Mouse (Mus musculus): ENCODE data around the gene Tgfbr3l.
A peak's percentile ranks its signal among the peaks of the same experiment; 100 is the strongest.

Tgfbr3l gene

DNA sequence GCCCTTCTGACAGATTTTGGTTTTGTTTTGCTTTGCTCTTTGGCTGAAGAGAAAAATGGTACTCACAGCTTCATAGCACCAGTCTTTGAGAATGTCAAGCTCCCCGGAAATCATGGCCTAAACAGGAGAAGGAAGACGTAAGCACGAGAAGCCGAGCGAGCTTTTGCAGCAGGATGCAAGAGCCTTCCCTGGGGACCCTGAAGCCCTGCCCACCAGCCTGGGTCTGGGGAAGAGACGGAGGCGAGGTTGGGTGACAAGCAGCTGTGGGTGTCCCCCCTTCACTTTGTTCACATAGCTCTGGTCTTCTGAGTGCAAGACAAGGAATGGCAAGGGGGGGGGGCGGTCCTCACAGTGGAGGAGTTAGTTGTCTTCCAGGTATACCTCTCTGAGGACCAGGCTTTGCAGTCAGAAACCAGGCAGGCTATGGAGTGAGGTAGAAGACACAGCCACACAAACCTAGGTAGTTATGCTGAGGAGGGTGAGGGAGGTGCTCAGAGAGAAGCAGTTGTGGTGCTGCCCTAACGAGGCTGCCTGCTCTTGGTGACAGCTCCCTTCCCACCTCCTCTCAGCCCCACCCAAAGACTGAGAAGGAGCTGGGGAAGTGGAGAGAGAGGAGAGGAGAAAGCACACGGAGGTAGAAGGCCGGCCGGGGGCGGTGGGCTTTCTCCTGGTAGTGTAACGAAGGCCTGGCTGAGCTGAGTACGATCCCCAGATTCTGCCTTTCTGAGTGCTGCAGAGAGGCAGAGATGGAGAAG is 17.3 kb downstream of the Tgfbr3l start:
- DNase-seq (ENCODE audit: low spot score in 2 of 2) = no peak

DNA sequence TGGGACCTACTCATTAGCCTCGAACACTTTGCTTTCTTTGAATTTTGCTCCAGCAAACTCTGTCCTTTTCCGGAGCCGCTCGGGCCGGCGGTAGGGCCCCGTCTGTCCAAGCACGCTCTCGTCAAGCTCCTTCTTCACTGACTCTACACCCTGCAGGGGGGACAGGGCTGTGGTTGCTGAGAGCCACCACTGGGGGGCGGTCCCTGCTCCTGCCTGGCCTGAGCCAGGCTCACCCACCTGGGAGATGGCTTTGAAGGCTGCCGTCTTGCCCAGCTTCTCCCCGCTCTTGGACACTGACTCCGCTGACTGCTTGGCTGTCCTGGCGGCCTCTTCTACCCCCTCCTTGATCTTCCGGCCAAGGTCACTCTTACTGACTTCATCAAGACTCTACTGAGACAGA is 19.6 kb downstream of the Tgfbr3l start:
- DNase-seq (ENCODE audit: low spot score in 2 of 2) = no peak

DNA sequence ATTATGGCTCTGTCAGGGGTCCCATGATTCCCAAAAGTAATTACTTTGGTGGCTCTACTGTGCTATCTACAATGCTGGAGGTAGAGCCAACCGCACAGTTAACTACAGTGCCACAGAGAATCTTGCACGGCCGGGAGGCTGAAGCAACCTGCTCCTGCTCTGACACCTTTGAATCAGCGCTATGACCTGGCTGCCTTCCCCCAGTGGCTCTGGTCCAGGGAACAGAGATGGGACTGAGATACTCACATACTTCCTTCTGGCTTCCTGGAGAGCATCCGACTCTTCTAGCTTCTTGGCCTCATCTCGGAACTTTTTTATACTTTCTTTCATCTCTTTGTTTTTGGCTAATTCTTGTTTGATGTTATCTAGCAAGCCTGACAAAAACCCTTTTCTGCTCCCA is 21.6 kb downstream of the Tgfbr3l start:
- no peak for DNase-seq (ENCODE audit: low spot score in 2 of 2)

DNA sequence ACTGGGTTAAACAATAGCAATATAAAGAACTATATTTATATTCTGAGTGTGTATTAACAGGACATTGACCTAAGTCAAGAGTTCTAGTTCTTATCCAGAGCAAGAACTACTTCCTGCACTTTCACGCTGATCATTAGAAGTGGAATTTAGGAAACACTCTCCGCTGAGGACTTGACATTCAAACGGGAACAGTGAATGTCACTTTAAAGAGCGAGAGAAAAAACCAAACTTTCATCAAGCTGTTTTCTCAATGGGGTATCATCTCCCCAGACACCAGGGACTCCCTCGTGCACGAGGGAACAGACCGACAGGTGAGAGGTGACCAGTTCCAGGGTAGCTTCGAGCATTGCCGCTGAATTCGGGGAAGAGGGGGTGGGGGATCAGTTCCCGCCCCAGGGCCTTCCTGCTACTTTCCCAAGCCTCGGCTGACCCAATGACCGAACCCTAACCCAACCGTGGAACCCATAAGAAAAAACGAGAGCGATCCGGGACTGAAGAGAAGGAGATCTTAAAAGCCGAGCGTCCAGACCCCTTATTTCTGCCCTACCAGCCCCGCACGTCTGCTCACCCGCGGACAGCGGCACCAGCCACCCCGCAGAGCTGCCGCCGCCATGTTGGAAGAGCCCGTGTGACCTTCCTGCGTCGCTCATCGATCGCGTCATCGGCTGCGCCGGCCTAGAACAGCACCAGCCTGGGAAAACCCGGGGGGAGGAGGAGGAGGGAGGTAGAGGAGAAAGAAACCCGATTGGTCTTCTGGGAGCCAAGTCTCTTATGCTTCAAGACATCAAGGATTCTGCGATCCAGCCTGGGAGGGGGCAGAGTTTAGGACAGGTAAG is 27.5 kb downstream of the Tgfbr3l start, which contains the start of gene Timm44:
Gene Timm44, minus strand, starts transcription at position 639 of the 836 bp plus-strand sequence.
- peak; percentile 93 to 96 for DNase-seq (ENCODE audit: low spot score in 2 of 2)

DNA sequence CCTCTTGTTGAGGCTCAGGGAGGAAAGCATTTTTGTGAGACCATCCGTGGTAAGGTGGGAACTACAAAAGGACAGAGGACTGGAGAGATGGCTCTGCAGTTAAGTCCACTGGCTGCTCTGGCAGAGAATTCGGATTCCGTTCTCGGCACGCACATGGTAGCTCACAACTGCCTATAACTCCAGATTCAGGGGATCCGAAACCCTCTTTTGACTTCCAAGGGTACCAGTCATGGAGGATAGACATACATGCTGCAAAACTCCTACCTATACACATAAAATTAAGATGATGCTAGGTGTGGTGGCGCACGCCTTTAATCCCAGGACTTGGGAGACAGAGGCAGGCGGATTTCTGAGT is 28.1 kb downstream of the Tgfbr3l start:
- DNase-seq (ENCODE audit: low spot score in 2 of 2) = no peak

DNA sequence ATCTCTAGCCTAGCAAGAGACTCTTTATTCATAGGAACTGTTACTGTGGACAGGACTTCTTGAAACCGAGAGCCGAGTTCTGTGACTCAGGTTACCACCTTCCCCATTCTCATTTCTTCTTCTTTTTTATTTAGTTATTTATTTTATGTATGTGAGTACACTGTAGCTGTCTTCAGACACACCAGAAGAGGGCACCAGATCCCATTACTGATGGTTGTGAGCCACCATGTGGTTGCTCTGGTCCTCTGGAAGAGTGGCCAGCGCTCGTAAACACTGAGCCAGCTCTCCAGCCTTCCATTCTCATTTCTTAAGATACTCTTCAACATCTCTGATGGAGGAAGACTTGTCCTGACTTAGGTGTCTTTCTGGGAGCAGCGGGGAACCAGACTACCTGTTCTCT is 44.7 kb downstream of the Tgfbr3l start:
- DNase-seq (ENCODE audit: low spot score in 2 of 2) = no peak

DNA sequence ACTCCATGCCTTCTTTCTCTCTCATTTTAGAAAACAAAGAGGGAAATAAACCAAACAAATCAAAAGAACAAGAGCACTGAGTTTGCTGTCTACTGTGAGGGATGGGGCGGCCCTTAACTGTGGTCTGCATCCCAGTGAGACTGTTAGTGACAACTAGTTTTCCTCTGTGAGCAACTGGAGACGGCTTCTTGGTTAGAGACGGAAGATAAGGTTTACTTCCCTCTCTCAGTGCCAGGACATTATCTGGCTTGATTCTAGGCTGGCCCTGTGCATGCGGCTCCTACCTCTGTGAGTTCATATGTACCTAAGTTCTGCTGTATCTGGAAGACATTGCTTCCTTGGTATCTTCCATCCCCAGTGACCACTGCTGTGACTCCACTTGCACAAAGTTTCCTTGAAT is 49.8 kb downstream of the Tgfbr3l start:
- DNase-seq (ENCODE audit: low spot score in 2 of 2) = no peak

Measured in cerebellum, postnatal 4 days (tissue).